Mouse (Mus musculus): ENCODE measurements around the gene Cacnb4. TPM values are rescaled to one million over a fixed set of nuclear protein-coding genes. Genes with fewer than 3 reads are reported as not detected.

Cacnb4 gene
- 100 to 1,000 TPM; 166 to 195 TPM for total RNA-seq (2021)

DNA sequence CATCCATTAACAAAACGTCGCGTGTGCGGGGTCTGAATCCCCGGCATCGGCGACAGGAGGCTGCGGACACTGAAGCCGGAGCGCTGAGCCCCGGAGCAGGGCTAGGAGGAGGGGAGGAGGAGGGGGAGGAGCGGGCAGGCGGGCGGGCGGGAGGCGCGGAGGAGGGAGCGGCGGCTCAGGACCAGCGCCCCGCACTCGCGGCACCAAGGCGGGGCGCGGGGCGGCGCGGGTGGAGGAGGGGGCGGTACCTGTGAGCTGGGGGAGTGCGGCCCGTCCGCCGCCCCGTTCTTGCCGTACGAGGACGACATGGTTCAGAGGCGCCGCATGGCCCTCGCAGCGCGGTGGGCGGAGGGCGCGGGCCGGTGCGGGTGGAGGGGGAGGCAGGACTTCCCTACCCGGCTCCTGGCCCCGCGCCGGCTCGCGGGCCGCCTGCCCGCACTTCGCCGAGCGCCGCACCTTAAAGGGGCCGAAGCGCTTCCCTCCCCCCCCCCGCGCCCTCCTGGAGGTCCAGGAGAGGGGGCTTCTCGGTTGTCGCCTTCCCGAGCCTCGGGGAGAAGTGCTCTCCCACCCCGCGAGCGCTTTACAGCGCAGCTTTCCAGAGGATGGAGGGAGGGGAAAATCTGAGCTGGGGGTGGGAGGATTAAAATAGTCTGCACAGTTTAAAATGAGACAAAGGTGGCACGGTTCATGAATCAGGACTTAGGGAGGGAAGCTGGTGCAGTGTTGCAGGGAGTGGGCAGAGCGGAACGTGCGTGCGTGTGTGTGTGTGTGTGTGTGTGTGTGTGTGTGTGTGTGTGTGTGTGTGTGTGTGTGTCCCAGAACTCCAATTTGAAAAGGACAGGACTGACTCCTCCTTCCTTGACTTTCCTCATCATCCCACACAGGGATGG, at the start of gene Cacnb4:
Gene Cacnb4 (minus strand): TSS at position 809 of the 890 bp plus-strand sequence.
- intact Hi-C loops (cut with DNase I), result loop anchor here (5.0 kb wide), 1 partner anchor 39 kb away; no protein-coding TSS in a partner anchor

DNA sequence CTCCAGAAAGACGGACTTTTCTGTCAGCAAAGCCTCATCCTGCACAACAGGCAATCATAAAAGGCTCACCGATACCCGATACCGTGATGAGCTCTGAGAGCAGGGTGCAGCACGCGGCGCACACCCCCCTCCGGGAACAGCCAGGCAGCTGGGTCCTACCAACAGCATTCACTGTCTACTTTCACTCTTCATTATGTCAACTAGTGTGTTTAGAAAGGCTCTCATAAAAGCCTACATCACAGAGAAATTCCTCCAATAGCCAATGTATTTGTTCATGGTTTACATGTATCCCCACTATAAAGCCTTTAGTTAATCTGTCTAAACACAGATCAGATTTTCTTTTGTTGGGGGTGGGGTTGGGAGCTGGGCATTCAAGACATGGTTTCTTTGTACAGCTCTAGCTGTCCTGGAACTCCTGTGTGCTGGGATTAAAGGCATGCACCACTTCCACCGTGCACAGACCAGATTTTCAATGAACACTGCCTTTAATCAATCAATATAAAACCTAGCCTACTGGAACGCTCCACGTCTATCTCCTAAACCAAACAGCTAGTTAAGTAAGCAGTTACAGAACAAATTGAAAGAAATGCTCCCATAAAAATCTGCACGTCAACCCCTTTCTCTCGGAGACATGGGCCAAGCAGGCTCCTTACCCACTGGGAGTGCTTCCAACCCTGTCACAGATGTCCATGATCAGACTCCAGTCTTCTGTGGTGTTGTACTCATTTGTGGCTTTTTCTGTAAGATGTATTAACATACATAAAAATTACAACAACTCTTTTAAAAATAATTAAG, 43.8 kb upstream of the Cacnb4 start:
- DNase-seq (ENCODE audit: low spot score in 2 of 2), result no peak
- intact Hi-C loops (cut with DNase I), result no loop called here

More for the DNA sequence above, at the start of gene Cacnb4:
- peak; percentile 64 to 70 for DNase-seq (ENCODE audit: low spot score in 2 of 2)

DNA sequence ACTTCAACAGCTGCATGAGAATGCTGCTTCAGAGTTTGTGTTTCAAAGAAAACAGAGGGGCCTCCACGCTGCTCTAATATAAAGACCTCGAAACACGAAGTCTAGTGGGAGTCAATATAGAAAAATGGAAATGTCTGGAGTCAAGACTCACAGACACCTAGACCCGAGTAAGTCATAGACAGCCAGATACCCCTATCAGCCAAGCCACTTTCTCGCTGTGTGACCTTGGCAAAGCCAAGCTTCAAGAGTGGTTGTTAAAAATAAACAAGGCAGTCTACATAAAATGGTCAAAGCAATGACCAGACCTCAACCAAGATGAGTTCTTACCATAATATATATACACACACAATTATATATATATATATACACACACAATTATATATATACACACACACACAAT, 40.4 kb upstream of the Cacnb4 start:
- no peak for DNase-seq (ENCODE audit: low spot score in 2 of 2)
- intact Hi-C loops (cut with DNase I), result no loop called here

DNA sequence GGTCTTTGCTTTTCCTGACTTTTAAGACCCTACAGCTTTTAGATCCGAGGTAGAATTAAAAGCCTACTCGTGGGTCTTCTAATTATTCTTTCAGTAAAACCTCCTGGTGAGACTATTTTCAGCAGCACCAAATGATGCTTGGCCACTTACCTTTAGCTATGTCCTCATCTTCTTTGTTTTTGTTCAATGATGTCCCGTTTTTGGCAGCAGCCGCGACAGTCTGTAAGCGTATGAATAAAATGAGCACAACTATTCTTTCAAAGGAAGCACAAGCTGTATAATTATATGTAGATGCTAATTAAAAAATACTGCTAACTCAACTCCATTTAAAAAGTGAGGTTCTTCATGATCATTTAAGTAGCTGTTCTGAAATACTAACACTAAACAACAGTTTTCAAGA, 38.9 kb upstream of the Cacnb4 start:
- DNase-seq (ENCODE audit: low spot score in 2 of 2), result no peak
- intact Hi-C loops (cut with DNase I), result no loop called here

DNA sequence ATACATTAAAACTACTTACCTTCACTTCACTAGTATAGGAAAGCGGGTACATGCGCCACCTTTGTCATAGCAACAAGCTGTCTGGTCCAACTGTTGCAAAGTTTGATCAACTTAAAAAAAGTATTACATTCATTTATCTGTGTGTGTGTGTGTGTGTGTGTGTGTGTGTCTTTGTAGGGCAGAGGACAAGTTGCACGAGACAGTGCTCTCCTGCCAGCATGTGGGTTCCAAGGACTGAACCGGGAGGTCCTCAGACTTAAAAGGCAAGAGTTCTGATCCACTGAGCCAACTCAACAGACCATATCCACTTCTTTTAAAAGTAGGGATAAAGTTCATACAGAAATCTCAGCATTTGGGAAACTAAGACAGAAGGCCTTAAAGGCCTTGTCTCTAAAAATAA, 37.5 kb upstream of the Cacnb4 start:
- intact Hi-C loops (cut with DNase I), result no loop called here

DNA sequence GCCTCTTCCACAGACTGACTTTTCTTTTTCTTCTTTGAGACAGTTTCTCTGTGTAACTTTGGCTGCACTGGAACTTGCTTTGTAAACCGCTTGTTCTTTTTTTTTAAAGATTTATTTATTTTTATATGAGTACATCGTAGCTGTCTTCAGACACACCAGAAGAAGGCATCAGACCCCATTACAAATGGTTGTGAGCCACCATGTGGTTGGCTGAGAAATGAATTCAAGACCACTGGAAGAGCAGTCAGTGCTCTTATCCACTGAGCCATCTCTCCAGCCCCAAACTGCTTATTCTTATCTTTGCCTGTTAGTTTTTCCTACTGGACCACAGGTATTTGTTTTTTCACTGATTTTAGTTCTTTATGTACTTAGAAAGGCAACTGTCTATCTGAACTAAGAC, 34.2 kb upstream of the Cacnb4 start:
- no peak for DNase-seq (ENCODE audit: low spot score in 2 of 2)
- intact Hi-C loops (cut with DNase I), result no loop called here

More for the DNA sequence above, 37.5 kb upstream of the Cacnb4 start:
- DNase-seq (ENCODE audit: low spot score in 2 of 2), result no peak

DNA sequence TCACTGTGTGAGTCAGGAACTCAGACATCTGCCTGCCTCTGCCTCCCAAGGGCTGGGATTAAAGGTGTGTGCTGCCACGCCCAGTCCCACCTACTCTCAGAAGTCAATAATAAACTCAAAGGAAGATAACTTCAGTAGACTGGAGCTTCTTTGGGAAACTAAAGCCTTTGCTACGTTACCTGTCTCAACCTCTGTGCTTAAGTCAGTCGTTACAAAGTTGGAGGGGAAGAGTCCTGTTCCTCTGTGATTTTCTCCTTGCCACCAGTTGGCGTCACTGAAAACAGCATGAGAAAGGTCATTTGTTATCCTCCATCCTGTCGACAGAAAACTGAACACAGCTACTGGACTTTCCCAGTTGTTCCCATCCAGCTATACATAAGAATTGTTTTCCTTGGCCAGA, 32.8 kb upstream of the Cacnb4 start:
- intact Hi-C loops (cut with DNase I), result loop anchor here (5.0 kb wide), 1 partner anchor 33 kb away; the partner anchor contains the start of gene Stam2
- DNase-seq (ENCODE audit: low spot score in 2 of 2), result no peak

DNA sequence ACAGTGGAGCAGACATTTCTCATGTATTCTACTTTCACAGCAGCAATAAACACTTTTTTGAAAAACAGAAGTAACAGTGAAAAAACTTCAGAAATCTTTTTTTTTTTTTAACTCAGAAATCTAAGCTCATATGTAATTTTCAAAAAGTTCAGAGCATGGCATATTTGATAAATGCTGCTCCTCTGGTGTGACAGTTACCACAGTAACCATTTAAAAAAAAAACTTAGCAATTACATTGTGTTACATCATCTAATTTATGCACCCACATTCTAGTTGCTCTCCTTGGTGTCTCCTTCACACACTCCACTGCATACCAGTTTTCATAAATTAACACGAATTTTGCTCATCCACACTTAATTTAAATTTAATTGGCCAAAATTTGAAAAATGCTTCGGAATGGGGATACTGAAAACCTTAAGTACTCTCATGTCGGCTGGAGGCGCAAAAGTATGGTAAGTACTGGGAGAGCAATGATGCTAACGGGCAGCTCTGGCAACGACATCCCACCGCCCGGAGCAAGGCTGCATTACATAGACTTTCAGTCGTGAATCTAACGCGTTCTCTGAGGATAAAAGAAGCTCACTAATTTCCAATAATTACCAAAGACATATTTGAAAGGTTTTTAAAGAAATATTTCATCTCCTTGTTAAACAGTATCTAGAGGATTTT, 24.9 kb upstream of the Cacnb4 start:
- intact Hi-C loops (cut with DNase I), result no loop called here
- DNase-seq (ENCODE audit: low spot score in 2 of 2), result no peak

DNA sequence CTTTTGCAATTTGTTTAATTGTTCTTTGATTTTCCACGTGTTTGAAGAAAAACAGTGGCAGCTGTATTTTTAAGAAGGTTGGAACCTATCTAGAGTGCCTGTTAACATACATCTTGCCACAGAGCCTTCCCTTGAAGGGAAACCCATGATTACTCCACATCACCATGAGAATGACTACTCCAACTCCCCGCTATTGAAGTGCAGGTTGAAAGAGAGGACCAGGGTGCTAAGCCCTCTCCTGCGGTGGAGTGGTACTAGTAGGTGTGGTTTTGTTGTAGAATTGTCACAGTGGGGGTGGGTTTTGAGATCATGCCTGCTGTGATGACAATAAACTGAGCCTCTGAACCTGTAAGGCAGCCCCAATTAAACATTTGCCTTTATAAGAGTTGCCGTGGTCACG, 23.7 kb upstream of the Cacnb4 start:
- DNase-seq (ENCODE audit: low spot score in 2 of 2), result no peak
- intact Hi-C loops (cut with DNase I), result no loop called here

DNA sequence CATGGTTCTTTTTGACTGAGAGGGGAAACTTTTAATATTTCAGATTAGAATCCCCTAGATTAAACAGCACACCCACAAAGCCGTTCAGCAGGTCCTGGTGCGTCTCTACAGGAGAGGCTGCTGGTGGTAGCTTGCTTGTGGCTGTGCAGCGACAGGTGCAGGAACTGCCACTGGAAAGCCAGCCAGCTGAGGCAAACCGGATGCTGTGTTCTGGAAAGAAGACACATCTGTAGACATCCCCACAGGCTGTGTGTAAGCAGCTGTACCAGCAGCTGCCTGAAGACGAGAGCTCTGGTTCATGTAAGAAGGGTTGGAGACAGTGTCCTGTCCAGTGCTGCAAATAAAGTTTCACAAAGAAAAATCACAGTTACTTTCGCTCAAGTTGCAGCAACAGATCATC, 18.0 kb upstream of the Cacnb4 start:
- intact Hi-C loops (cut with DNase I), result no loop called here

DNA sequence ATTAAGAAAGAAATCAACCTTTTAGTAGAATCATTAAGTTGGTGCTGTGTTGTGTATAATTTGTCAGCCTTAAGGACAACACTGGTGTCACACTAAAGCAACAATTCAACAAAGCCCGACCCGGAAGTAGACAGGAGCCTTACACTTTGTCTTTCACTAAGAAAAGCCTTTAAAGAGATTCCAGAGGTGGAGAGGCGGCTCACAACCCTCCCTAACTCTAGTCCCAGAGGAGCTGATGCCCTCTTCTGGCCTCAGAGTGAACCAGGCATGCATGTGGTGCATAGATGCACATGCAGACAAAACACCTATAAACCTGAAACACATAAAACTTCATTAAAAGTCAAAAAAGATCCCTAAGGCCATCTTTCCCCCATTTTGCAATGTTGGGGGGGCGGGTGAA, 15.1 kb upstream of the Cacnb4 start:
- intact Hi-C loops (cut with DNase I), result no loop called here
- no peak for DNase-seq (ENCODE audit: low spot score in 2 of 2)

More for the DNA sequence above, 18.0 kb upstream of the Cacnb4 start:
- no peak for DNase-seq (ENCODE audit: low spot score in 2 of 2)

DNA sequence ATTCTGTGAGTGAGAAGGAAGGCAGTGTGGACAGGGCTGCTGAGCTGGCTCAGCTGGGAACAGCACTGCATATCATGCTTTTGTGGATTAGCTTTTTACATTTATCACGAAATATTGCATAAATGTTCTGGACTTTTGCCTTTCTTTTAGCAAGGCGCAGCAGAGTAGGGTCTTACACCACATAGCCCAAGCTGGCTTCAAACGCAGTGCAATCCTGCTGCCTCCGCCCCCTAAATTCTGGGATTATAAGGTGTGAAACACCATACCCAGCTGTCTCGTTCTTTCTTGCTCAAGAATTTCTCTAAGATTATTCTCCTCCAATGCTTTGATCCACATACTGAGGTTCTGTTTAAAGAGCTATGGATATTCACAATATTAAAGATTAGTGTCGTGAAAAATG, 10.0 kb upstream of the Cacnb4 start:
- DNase-seq (ENCODE audit: low spot score in 2 of 2), result no peak
- intact Hi-C loops (cut with DNase I), result no loop called here

DNA sequence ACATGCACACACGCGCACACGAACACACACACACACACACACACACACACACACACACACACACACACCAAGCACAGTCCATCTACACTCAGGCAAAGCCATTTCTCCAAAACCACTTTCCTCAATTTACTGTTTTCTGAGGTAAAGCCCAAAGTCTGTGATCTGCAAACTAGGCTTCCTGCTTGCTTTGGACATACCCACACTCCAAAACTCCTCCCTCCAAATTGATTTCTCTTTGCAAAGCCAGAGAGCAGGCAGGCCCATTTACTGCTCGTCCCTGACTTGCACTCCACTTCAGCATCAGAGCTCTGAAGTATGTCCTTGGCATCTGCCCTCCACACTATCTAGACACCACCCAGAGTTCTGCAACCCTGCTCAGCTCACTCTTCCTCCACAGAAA, 958 bp upstream of the Cacnb4 start:
- intact Hi-C loops (cut with DNase I), result loop anchor here (5.0 kb wide), 1 partner anchor 40 kb away; no protein-coding TSS in a partner anchor
- no peak for DNase-seq (ENCODE audit: low spot score in 2 of 2)

DNA sequence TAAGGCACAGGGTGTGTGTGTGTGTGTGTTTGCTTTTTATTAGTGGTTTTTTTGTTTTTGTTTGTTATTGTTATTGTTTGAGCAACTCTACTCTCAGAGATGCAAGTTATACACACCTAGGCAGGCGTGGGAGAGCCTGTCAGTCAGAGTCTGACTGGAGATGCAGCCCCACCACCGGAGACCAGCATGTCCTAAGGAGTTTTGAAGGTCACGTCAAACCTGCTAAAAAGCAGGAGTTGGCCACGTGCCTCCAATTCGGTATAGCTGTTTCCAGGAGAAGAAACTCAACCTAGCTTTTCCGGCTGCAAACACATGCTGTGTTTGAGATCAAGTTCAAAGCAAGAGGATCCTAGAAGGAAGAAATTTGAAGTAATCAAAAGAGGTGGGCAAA, 277 bp upstream of the Cacnb4 start:
- DNase-seq (ENCODE audit: low spot score in 2 of 2), result peak in 1 of 2 experiments; percentile 21

DNA sequence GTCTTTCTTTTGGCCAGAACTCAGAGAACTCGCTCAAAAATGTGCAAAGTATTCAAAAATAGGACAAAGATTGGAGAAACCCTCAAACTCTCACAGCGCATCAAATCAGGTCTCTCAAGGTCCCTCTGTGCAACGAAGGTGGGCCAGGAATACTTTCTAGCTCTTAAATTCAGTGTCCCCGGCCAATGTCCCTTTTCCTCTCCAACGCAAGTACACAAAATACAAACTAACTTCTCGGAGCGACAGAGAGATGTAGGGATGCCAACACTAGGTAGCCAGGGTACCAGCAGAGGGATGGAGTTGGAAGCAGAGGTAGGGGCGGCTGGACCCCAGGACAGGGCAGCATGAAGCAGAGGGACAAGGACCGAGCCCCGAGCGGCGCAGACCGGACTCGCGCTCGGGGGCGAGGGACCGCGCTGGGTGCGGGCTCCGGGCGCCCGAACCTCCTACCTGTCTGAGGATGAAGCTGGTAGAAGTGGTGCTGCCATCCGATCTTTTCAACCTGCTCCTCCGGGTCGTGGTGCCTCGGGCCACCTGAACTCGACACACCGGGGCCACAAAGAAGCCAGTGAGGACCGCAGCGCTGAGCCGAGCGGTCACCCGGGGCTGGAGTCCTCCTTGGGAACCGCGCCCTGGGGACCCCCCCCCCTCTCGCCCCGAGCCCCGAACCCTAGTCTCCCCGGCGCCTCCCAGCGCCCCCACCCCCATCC, 1.2 kb downstream of the Cacnb4 start:
- intact Hi-C loops (cut with DNase I), result loop anchor here (5.0 kb wide), 1 partner anchor 38 kb away; no protein-coding TSS in a partner anchor
- peak in 1 of 2 experiments; percentile 20 for DNase-seq (ENCODE audit: low spot score in 2 of 2)

More for the DNA sequence above, 277 bp upstream of the Cacnb4 start:
- intact Hi-C loops (cut with DNase I), result loop anchor here (5.0 kb wide), 1 partner anchor 40 kb away; no protein-coding TSS in a partner anchor

DNA sequence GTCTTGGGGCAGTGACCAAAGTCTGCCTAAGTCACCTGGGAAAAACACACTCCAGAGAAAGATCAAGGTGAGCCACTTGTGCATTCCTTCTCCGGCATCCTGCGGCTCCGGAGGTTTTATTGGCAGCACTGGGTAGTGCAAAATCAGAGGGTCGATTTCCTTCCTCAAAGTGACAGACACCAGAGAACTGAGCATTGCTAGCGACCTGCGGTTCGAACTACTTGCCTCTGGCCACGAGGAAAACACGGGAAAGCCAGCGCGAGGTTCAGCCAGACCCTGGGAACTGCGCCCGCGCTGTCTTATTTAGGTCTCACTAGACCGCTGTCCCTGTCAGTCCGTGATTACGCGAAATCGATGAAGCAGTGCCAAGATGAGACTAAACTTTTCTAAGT, 1.7 kb downstream of the Cacnb4 start:
- intact Hi-C loops (cut with DNase I), result loop anchor here (5.0 kb wide), 1 partner anchor 38 kb away; no protein-coding TSS in a partner anchor
- peak in 1 of 2 experiments; percentile 45 for DNase-seq (ENCODE audit: low spot score in 2 of 2)

DNA sequence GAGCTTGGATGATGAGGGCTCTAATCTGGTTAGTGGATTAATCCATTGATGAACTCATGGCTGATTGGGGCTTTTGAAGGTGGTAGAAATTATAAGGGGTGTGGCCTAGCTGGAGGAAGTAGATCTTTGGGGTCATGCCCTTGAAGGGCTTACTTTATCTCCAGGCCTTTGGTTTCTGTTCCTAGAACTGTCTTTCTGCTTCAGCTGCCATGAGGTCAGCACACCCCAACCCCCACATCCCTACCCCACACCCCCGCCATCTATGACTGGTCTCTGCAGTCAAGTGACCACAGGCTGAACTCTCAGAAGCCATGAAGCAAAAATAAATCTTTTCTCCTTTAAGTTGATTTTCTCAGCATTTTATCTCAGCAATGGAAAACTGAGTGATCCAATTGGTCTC, 3.5 kb downstream of the Cacnb4 start:
- no peak for DNase-seq (ENCODE audit: low spot score in 2 of 2)
- intact Hi-C loops (cut with DNase I), result no loop called here

DNA sequence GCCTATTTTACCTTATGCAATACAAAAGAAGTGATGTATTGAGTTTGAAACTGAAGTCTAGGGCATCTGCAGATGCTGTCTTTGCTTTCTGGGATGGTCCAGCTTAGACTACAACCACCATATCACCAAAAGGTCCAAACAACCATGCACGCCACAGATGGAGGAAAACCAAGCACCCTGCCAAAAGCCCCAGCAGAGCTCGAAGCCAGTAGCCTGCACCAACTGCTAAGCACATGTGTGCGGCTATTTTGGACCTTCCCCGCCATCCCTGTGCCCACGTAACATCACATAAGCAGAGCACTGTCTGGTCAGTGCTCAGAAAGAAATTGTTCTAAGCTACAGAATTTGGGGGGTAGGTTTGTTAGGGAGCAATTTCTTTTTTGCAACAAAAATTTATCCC, 5.9 kb downstream of the Cacnb4 start:
- DNase-seq (ENCODE audit: low spot score in 2 of 2), result peak; percentile 61 to 81
- intact Hi-C loops (cut with DNase I), result no loop called here

DNA sequence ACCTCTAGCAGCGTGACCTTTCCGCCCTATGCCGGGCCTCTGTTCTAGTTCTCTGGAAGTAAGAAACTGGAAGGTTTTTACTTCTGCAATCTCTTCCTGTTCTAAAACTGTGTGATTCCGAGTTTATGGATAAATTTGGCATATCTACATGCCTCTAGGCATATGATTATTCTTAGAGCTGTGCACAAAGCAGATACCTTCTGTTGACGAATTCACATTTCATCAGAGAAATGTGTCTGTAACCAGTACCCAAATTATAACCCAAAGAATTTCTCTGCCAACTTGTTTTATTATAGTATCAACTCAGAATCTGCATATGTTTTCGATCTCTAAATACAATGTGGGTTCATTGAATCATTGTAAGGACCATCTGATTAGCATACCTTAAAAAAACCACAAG, 8.2 kb downstream of the Cacnb4 start:
- intact Hi-C loops (cut with DNase I), result no loop called here
- no peak for DNase-seq (ENCODE audit: low spot score in 2 of 2)
